Mouse (Mus musculus): ENCODE results near the gene Dclk2. TPM values are rescaled to one million over a fixed set of nuclear protein-coding genes. Genes with fewer than 3 reads are reported as not detected.

Dclk2 gene
- polyA plus RNA-seq, 1 experiment from 2014 or later, result 87.2 TPM

GRCm38 (mm10) chr3:86745348-86745747 lies 175.3 kb downstream of the Dclk2 start:
- Histone ChIP-seq H3K4me2 (no peak overlapping the region), H3K27me3 (peaks cover 3% of the 10 kb centered on the region; the same call in 1 of the 2 replicates), H3K9ac (no peak overlapping the region), H3K36me3 (ENCODE audit: poor library complexity, severe bottlenecking) (no peaks in the 10 kb centered on the region), H3K4me3 (no peak overlapping the region), H3K27ac (peak overlapping the region; percentile 52), H3K9me3 (replicated peaks) (no peaks in the 10 kb centered on the region), H3K4me1 (peaks cover 24% of the 10 kb centered on the region)
- WGBS, result 51% methylated on average over 4 of the region's 4 CpGs
- peak; percentile 93 for ATAC-seq

GRCm38 (mm10) chr3:86739745-86740144 lies 180.9 kb downstream of the Dclk2 start:
- 53% methylated on average over 4 of the region's 4 CpGs for WGBS
- ATAC-seq, result peak; percentile 71
- Histone ChIP-seq H3K4me2 (no peak overlapping the region), H3K4me1 (peaks cover 15% of the 10 kb centered on the region), H3K27ac (no peak overlapping the region), H3K27me3 (no peaks in the 10 kb centered on the region), H3K36me3 (ENCODE audit: poor library complexity, severe bottlenecking) (no peaks in the 10 kb centered on the region), H3K4me3 (no peak overlapping the region), H3K9me3 (replicated peaks) (no peaks in the 10 kb centered on the region), H3K9ac (no peak overlapping the region)

GRCm38 (mm10) chr3:86738831-86739230 lies 181.8 kb downstream of the Dclk2 start:
- Histone ChIP-seq H3K9ac (no peak overlapping the region), H3K9me3 (replicated peaks) (no peaks in the 10 kb centered on the region), H3K36me3 (ENCODE audit: poor library complexity, severe bottlenecking) (no peaks in the 10 kb centered on the region), H3K27me3 (no peaks in the 10 kb centered on the region), H3K4me2 (no peak overlapping the region), H3K4me1 (peaks cover 14% of the 10 kb centered on the region), H3K4me3 (no peak overlapping the region), H3K27ac (peak overlapping the region; percentile 35; the same call in 1 of the 2 replicates)
- WGBS, result 66% methylated on average over 3 of the region's 3 CpGs
- ATAC-seq, result peak; percentile 83; the same call in 1 of the 2 replicates

Other genes starting within 250 kb of the Dclk2 start
- 75.5 and 86.9 TPM in 2 replicates for gene Cd1d1, start 78.6 kb upstream of the Dclk2 start, polyA plus RNA-seq (2015; fragmentation: Nextera tagmentation; extraction: Ambion mirVana)